Mouse (Mus musculus) neural tube, embryonic 11.5 days (tissue): ENCODE results near the gene Ncapg. TPM values are rescaled to one million over a fixed set of nuclear protein-coding genes. Genes with fewer than 3 reads are reported as not detected.

Source experiments
- ATAC-seq: fragments of 200-750 bp; cut with Nextera tagmentation; 2 replicates; pipeline ENCODE4 v1.8.0; 2017; ENCODE audit warnings: moderate number of reproducible peaks, mild to moderate bottlenecking, moderate TSS enrichment, moderate library complexity; ENCODE audit not compliant: insufficient read depth, low FRiP score, low TSS enrichment
- DNase-seq: peaks from one replicate; pipeline ENCODE4 v3.0.0-alpha.2; 2015; ENCODE audit warnings: low spot score
- H3K27ac ChIP-seq: fragments of 300-500 bp; sonication (generic); 2 replicates; pipeline ENCODE4 v1.5.1; 2014; ENCODE audit warnings: low read depth, mild to moderate bottlenecking, low read length
- H3K27me3 ChIP-seq: fragments of 300-500 bp; sonication (generic); 2 replicates; pipeline ENCODE4 v1.6.1; 2014; ENCODE audit warnings: mild to moderate bottlenecking, low read length, mixed read lengths; ENCODE audit not compliant: control insufficient read depth, insufficient read depth
- H3K36me3 ChIP-seq: fragments of 300-500 bp; sonication (generic); 2 replicates; pipeline ENCODE4 v1.6.1; 2014; ENCODE audit warnings: mild to moderate bottlenecking, low read length, moderate library complexity, mixed read lengths; ENCODE audit not compliant: control insufficient read depth, insufficient read depth
- H3K4me1 ChIP-seq: fragments of 300-500 bp; sonication (generic); 2 replicates; pipeline ENCODE4 v1.6.1; 2014; ENCODE audit warnings: low read length, mixed read lengths; ENCODE audit not compliant: control insufficient read depth, insufficient read depth
- H3K4me2 ChIP-seq: fragments of 300-500 bp; sonication (generic); 2 replicates; pipeline ENCODE4 v1.6.1; 2014; ENCODE audit warnings: low read depth, mild to moderate bottlenecking, moderate library complexity
- H3K4me3 ChIP-seq: fragments of 300-500 bp; sonication (generic); 2 replicates; pipeline ENCODE4 v1.5.1; 2014; ENCODE audit warnings: low read depth, low read length
- H3K9ac ChIP-seq: fragments of 300-500 bp; sonication (generic); 2 replicates; pipeline ENCODE4 v1.6.1; 2014; ENCODE audit warnings: mild to moderate bottlenecking, low read length
- H3K9me3 ChIP-seq: fragments of 300-500 bp; sonication (generic); 2 replicates; pipeline ENCODE4 v1.6.1; 2016; ENCODE audit warnings: low read length; ENCODE audit not compliant: control insufficient read depth
- WGBS: fragments of 180-500 bp; shearing (Covaris S2); extraction: QIAGEN DNeasy Blood & Tissue Kit; methylation state at CpG from one replicate; pipeline ENCODE4 v1.1.7; 2014; 5-methylcytosine and 5-hydroxymethylcytosine counted together
- polyA plus RNA-seq: library from polyadenylated mRNA; unstranded; fragments of >200 nt; fragmentation: Nextera tagmentation; extraction: Ambion mirVana; gene quantifications from 2 replicates; pipeline ENCODE4 v1.2.1, GENCODE M21; 2014

The Ncapg gene
- polyA plus RNA-seq, 1 experiment from 2014 or later: 70.4 TPM

- ATAC-seq (no peak), DNase-seq (no peak)
- H3K4me2 ChIP-seq: no peak overlapping the region
- no peaks in the 10 kb centered on the region for H3K27me3 ChIP-seq
- no peaks in the 10 kb centered on the region for H3K36me3 ChIP-seq
- no peak overlapping the region for H3K4me3 ChIP-seq
- no peak overlapping the region for H3K27ac ChIP-seq
- H3K9ac ChIP-seq: no peak overlapping the region
- H3K9me3 ChIP-seq: no peaks in the 10 kb centered on the region
- 84% methylated on average over 1 of the region's 1 CpGs for WGBS
- H3K4me1 ChIP-seq: no peaks in the 10 kb centered on the region
Measured at GRCm38 (mm10) chr5:45683388-45683787, 13.7 kb downstream of the Ncapg start.

- ATAC-seq: no peak
Measured at GRCm38 (mm10) chr5:45685243-45685642, 15.5 kb downstream of the Ncapg start.

GRCm38 (mm10) chr5:45686223-45686622 is 16.5 kb downstream of the Ncapg start:
- Histone ChIP-seq H3K4me3 (no peak overlapping the region), H3K9ac (no peak overlapping the region), H3K9me3 (no peaks in the 10 kb centered on the region), H3K27ac (no peak overlapping the region), H3K36me3 (no peaks in the 10 kb centered on the region), H3K4me1 (no peaks in the 10 kb centered on the region), H3K27me3 (no peaks in the 10 kb centered on the region), H3K4me2 (no peak overlapping the region)
- no peak for DNase-seq
- WGBS: 99% methylated on average over 3 of the region's 3 CpGs
- ATAC-seq: no peak

More at GRCm38 (mm10) chr5:45685243-45685642, 15.5 kb downstream of the Ncapg start:
- no peak overlapping the region for H3K4me2 ChIP-seq
- H3K4me3 ChIP-seq: no peak overlapping the region
- no peaks in the 10 kb centered on the region for H3K27me3 ChIP-seq
- no peaks in the 10 kb centered on the region for H3K9me3 ChIP-seq
- 95% methylated on average over 2 of the region's 2 CpGs for WGBS
- H3K27ac ChIP-seq: no peak overlapping the region
- no peaks in the 10 kb centered on the region for H3K4me1 ChIP-seq
- no peak overlapping the region for H3K9ac ChIP-seq
- no peak for DNase-seq
- no peaks in the 10 kb centered on the region for H3K36me3 ChIP-seq

GRCm38 (mm10) chr5:45689152-45689551 is 19.4 kb downstream of the Ncapg start:
- Histone ChIP-seq H3K4me3 (no peak overlapping the region), H3K9ac (no peak overlapping the region), H3K9me3 (no peaks in the 10 kb centered on the region), H3K4me1 (no peaks in the 10 kb centered on the region), H3K27me3 (no peaks in the 10 kb centered on the region), H3K4me2 (no peak overlapping the region), H3K36me3 (no peaks in the 10 kb centered on the region), H3K27ac (no peak overlapping the region)
- ATAC-seq: no peak
- DNase-seq: no peak
- WGBS: 81% methylated on average over 4 of the region's 4 CpGs

GRCm38 (mm10) chr5:45690802-45691201 is 21.1 kb downstream of the Ncapg start:
- Histone ChIP-seq H3K36me3 (peaks cover 2% of the 10 kb centered on the region; the same call in 1 of the 2 replicates), H3K9me3 (no peaks in the 10 kb centered on the region), H3K27me3 (no peaks in the 10 kb centered on the region), H3K9ac (no peak overlapping the region), H3K27ac (no peak overlapping the region), H3K4me1 (no peaks in the 10 kb centered on the region), H3K4me3 (no peak overlapping the region), H3K4me2 (no peak overlapping the region)
- 88% methylated on average over 2 of the region's 2 CpGs for WGBS
- DNase-seq (no peak), ATAC-seq (no peak)

GRCm38 (mm10) chr5:45691678-45692077 is 22.0 kb downstream of the Ncapg start:
- Histone ChIP-seq H3K36me3 (peaks cover 2% of the 10 kb centered on the region; the same call in 1 of the 2 replicates), H3K9ac (no peak overlapping the region), H3K4me1 (no peaks in the 10 kb centered on the region), H3K4me2 (no peak overlapping the region), H3K9me3 (no peaks in the 10 kb centered on the region), H3K27me3 (no peaks in the 10 kb centered on the region), H3K4me3 (no peak overlapping the region), H3K27ac (no peak overlapping the region)
- 91% methylated on average over 6 of the region's 6 CpGs for WGBS
- no peak for DNase-seq
- ATAC-seq: no peak

- no peaks in the 10 kb centered on the region for H3K27me3 ChIP-seq
- H3K4me3 ChIP-seq: no peak overlapping the region
- no peaks in the 10 kb centered on the region for H3K4me1 ChIP-seq
- no peaks in the 10 kb centered on the region for H3K9me3 ChIP-seq
- DNase-seq: no peak
- no peak for ATAC-seq
- H3K4me2 ChIP-seq: no peak overlapping the region
- no peak overlapping the region for H3K9ac ChIP-seq
- H3K36me3 ChIP-seq: no peaks in the 10 kb centered on the region; the same call in 1 of the 2 replicates
- 93% methylated on average over 2 of the region's 2 CpGs for WGBS
- H3K27ac ChIP-seq: no peak overlapping the region
Measured at GRCm38 (mm10) chr5:45706811-45707210, 37.1 kb downstream of the Ncapg start.

GRCm38 (mm10) chr5:45709653-45710052 is 39.9 kb downstream of the Ncapg start:
- WGBS: 92% methylated on average over 2 of the region's 2 CpGs
- DNase-seq (no peak), ATAC-seq (no peak)
- Histone ChIP-seq H3K4me3 (no peak overlapping the region), H3K9me3 (no peaks in the 10 kb centered on the region), H3K4me1 (no peaks in the 10 kb centered on the region), H3K27ac (no peak overlapping the region), H3K36me3 (no peaks in the 10 kb centered on the region), H3K4me2 (no peak overlapping the region), H3K9ac (no peak overlapping the region), H3K27me3 (no peaks in the 10 kb centered on the region)

GRCm38 (mm10) chr5:45718848-45719488 is 49.2 kb downstream of the Ncapg start:
- H3K27me3 ChIP-seq: no peaks in the 10 kb centered on the region
- H3K4me2 ChIP-seq: no peak overlapping the region
- H3K4me3 ChIP-seq: no peak overlapping the region
- no peak overlapping the region for H3K27ac ChIP-seq
- H3K9ac ChIP-seq: no peak overlapping the region
- no peaks in the 10 kb centered on the region for H3K4me1 ChIP-seq
- DNase-seq (no peak), ATAC-seq (no peak)
- WGBS: 88% methylated on average over 6 of the region's 6 CpGs
- no peaks in the 10 kb centered on the region for H3K36me3 ChIP-seq
- no peaks in the 10 kb centered on the region for H3K9me3 ChIP-seq
